In genomic region chr3:79551826-79552552, GRCm38 (mm10) we compare ENCODE assay signal across 21 mouse cellular contexts. TPM values are rescaled to one million over a fixed set of nuclear protein-coding genes. Genes with fewer than 3 reads are reported as not detected.
DNase-seq lines count a peak whose midpoint lies in the region; ATAC-seq and TF ChIP-seq lines count a peak whose summit lies in the region.
"Had no signal": no experiment of that assay in that cellular context is flagged by ENCODE, and none has a peak within 500 bp of the region (broad histone marks: within the 10 kb centered on the region; RNA-seq: fewer than 3 reads in every experiment).

No protein-coding gene starts in this region.

- no peaks in the 10 kb centered on the region for H3K27me3 ChIP-seq in kidney, embryonic 14.5 days (ENCODE audit: control insufficient read depth, insufficient read depth, low read length)
- no peaks in the 10 kb centered on the region for H3K27me3 ChIP-seq in lung, postnatal 0 days (replicated peaks; ENCODE audit: insufficient read depth, low read length)
- H3K27me3 ChIP-seq: embryonic facial prominence, embryonic 12.5 days had no signal

- peak; percentile 52 for DNase-seq in cerebellum, adult 11-12 months
- DNase-seq in cerebellum, adult 11 months, result no peak
- peak; percentile 61 for DNase-seq in kidney, postnatal 25 days
- DNase-seq in lung, postnatal 0 days (ENCODE audit: low spot score), result no peak
- no peak for DNase-seq in testis, postnatal 14 days (ENCODE audit: low spot score)
- no peak for DNase-seq in layer of hippocampus, postnatal 25 days (ENCODE audit: extremely low spot score in 1 of 2, low spot score in 1 of 2)
- DNase-seq in thymus, postnatal 0 days (ENCODE audit: low spot score), result no peak
- DNase-seq: adrenal gland, postnatal 25 days; gastrocnemius, postnatal 36 days; kidney, adult 11 months; right cerebral cortex, postnatal 25 days; thymus, postnatal 14 days had no signal

- no peak overlapping the region for H3K9ac ChIP-seq in kidney, embryonic 14.5 days (ENCODE audit: low read depth, low read length)
- H3K9ac ChIP-seq in lung, postnatal 0 days (replicated peaks; ENCODE audit: low read depth), result no peak overlapping the region
- H3K9ac ChIP-seq: embryonic facial prominence, embryonic 12.5 days had no signal

- H3K27ac ChIP-seq in kidney, embryonic 14.5 days (ENCODE audit: low read depth, low read length), result no peak overlapping the region
- 0 out of 2 replicates have a peak overlapping the region, but pooled peaks have one; percentile 43 for H3K27ac ChIP-seq in lung, postnatal 0 days (ENCODE audit: low read length)
- H3K27ac ChIP-seq: embryonic facial prominence, embryonic 12.5 days; layer of hippocampus, adult 2 months; limb, embryonic 10.5 days; macrophage; midbrain, embryonic 10.5 days had no signal

- no peaks in the 10 kb centered on the region for H3K9me3 ChIP-seq in kidney, embryonic 14.5 days (ENCODE audit: control insufficient read depth, low read length)
- H3K9me3 ChIP-seq in lung, postnatal 0 days (ENCODE audit: low read length), result no peaks in the 10 kb centered on the region
- H3K9me3 ChIP-seq: embryonic facial prominence, embryonic 12.5 days; G1E; limb, embryonic 10.5 days; midbrain, embryonic 10.5 days had no signal

- H3K4me1 ChIP-seq in kidney, embryonic 14.5 days (ENCODE audit: control insufficient read depth, insufficient read depth, low read length), result no peaks in the 10 kb centered on the region
- H3K4me1 ChIP-seq in lung, postnatal 0 days (ENCODE audit: insufficient read depth, low read depth, low read length), result no peaks in the 10 kb centered on the region
- H3K4me1 ChIP-seq: embryonic facial prominence, embryonic 12.5 days; limb, embryonic 10.5 days had no signal

- TF ChIP-seq CTCF in lung, postnatal 0 days (IDR thresholded peaks at IDR 0.05), result no peak

- no peak for TF ChIP-seq EP300 in lung, postnatal 0 days (IDR thresholded peaks at IDR 0.05)

- ATAC-seq in kidney, embryonic 14.5 days (ENCODE audit: low FRiP score, low TSS enrichment), result no peak
- peak; percentile 49; the same call in 1 of the 2 replicates for ATAC-seq in lung, postnatal 0 days
- ATAC-seq: forebrain, embryonic 16.5 days; hindbrain, embryonic 16.5 days had no signal

- H3K4me2 ChIP-seq in kidney, embryonic 14.5 days (replicated peaks; ENCODE audit: low read depth, low read length), result no peak overlapping the region
- no peak overlapping the region for H3K4me2 ChIP-seq in lung, postnatal 0 days (replicated peaks; ENCODE audit: low read depth, low read length)
- H3K4me2 ChIP-seq: embryonic facial prominence, embryonic 12.5 days had no signal

- no peaks in the 10 kb centered on the region for H3K36me3 ChIP-seq in kidney, embryonic 14.5 days (ENCODE audit: control insufficient read depth, insufficient read depth, low read length)
- no peaks in the 10 kb centered on the region for H3K36me3 ChIP-seq in lung, postnatal 0 days (ENCODE audit: insufficient read depth, low read length)
- H3K36me3 ChIP-seq: embryonic facial prominence, embryonic 12.5 days; limb, embryonic 10.5 days; midbrain, embryonic 10.5 days had no signal

- WGBS in kidney, embryonic 14.5 days, result 85% methylated on average over 10 of the region's 10 CpGs
- 70% methylated on average over 10 of the region's 10 CpGs for WGBS in lung, postnatal 0 days

- H3K4me3 ChIP-seq in kidney, embryonic 14.5 days (ENCODE audit: low read length), result no peak overlapping the region
- H3K4me3 ChIP-seq in lung, postnatal 0 days (ENCODE audit: low read depth, low read length), result no peak overlapping the region
- H3K4me3 ChIP-seq: embryonic facial prominence, embryonic 12.5 days; layer of hippocampus, adult 2 months; limb, embryonic 10.5 days; midbrain, embryonic 10.5 days had no signal

RNA-seq across cellular contexts. Expression of gene Fnip2, which starts 15.6 kb away (rescaled TPM):
- polyA plus RNA-seq in kidney, embryonic 14.5 days (2014; fragmentation: Nextera tagmentation; extraction: Ambion mirVana), result 4.4 and 6.9 TPM in 2 replicates
- 3.5 and 4.2 TPM in 2 replicates for polyA plus RNA-seq in lung, postnatal 0 days (2015; fragmentation: Nextera tagmentation; extraction: Ambion mirVana)
- total RNA-seq in layer of hippocampus, postnatal 25 days (2021), result 10 to 100 TPM; 19.9 to 21.0 TPM
- polyA plus RNA-seq in thymus, postnatal 0 days (2015; fragmentation: Nextera tagmentation; extraction: Ambion mirVana), result 0.71 and 0.90 TPM in 2 replicates

RNA-seq across cellular contexts. Expression of gene Ppid, which starts 39.2 kb away (rescaled TPM):
- polyA plus RNA-seq in kidney, embryonic 14.5 days (2014; fragmentation: Nextera tagmentation; extraction: Ambion mirVana), result 164 and 189 TPM in 2 replicates
- polyA plus RNA-seq in lung, postnatal 0 days (2015; fragmentation: Nextera tagmentation; extraction: Ambion mirVana), result 36.6 and 44.6 TPM in 2 replicates
- 10 to 100 TPM; 75.4 to 81.6 TPM for total RNA-seq in layer of hippocampus, postnatal 25 days (2021)
- 130 and 160 TPM in 2 replicates for polyA plus RNA-seq in thymus, postnatal 0 days (2015; fragmentation: Nextera tagmentation; extraction: Ambion mirVana)

Comparison
In these comparisons a context has a peak if more than half of its experiments do, and no peak if none do; other contexts are left out.
1. DNase-seq: peak in cerebellum, adult 11-12 months (single experiment) and kidney, postnatal 25 days (2 of 2); none in cerebellum, adult 11 months (single experiment), lung, postnatal 0 days (single experiment), testis, postnatal 14 days (single experiment), layer of hippocampus, postnatal 25 days (0 of 2) and thymus, postnatal 0 days (single experiment).